Mouse (Mus musculus): ENCODE measurements at regions not wholly inside any gene's neighbourhood (a gene's known extent, or its start where the extent isn't known, plus 50 kb on each side); places are given as distances from the start of the nearest gene placed in this dataset.
A peak's percentile ranks its signal among the peaks of the same experiment; 100 is the strongest.

- DNase-seq (ENCODE audit: low spot score in 2 of 2) = no peak
These were observed 92.0 kb upstream of the Zfp644 start for GRCm38 (mm10) chr5:106789136-106789535.

- DNase-seq (ENCODE audit: low spot score in 2 of 2) = no peak
These were observed 88.0 kb upstream of the Zfp644 start for GRCm38 (mm10) chr5:106785065-106785464.

DNA sequence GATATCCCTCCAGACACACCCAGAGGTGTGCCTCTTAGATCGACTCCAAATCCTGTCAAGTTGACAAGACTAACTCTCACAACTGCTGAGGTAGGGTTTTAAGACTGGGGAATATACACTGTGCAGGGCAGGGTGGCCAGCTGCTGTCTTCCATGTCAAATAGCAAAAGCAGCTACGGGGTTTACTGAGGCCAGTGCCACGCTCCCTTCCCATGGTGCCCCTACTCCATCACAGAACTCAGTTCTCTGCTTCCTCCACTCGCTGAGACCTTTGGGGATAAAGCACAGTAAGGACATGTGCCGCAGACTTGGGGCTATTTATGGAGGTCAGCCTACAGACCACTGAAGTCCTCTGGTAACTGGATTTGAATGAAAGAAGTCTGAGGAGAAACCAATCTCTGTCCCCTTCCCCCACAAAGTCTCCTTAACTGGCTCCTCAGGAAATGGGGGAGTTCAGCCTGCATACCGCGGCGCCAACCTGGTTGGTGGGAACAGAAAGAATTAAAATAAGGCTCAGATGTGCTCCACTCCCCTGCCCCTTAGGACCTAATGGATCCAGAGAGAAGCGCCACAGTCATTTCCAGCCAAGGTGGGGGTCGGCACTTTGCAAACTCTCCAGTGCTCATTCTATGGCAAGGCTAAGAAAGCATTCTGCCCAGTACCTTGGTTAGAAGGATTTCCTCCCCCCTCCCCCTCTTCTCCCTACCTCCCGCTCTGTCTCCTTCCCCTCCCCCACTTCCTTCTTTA, 87.0 kb upstream of the Zfp644 start:
- no peak for DNase-seq (ENCODE audit: low spot score in 2 of 2)

DNA sequence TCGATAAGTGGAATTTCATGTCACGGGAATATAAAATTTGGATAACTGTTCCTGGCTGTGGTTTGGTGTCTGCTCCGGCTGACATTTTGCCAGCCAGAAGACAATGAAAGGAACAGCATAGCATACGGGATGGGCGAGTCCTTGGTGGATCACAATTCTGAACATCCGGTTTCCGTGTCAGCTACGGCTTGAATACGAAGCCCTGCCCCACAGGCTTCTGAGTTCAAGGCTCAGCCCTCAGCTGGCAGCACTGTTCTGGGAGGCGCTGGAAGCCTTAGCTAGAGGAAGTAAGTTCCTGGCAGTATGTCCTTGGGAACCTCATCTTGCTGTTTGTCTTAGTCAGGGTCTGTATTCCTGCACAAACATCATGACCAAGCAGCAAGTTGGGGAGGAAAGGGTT, 83.7 kb upstream of the Zfp644 start:
- DNase-seq (ENCODE audit: low spot score in 2 of 2) = no peak

DNA sequence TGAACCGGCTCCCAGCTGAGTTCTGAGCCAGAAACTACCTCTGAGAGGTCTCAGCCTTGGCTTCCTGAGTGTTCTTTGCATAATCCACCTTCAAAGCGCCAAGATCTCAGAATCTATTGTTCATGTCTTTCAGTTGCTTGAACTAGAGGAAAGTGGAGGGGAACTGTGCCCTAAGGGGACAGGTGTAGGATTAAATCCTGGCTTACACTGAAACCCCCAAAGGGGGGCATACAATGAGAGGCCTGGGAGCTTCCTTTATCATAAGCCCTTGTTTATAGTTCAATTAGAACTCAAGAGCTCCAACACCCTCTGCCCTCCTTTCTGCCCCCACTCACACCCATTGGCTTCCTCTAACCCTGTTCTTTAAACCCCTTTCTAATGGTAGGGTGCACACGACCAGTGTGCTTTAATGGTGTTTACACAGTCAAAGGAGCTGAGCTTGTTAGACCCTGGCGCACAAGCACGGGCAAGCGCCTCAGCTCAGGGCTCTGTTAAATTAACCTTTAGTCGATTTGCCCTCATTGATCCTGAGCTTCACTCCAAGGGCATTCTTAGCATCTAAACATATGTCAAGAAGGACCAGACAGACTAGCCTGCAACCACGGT, 81.2 kb upstream of the Zfp644 start:
- no peak for DNase-seq (ENCODE audit: low spot score in 2 of 2)

GRCm38 (mm10) chr5:106775010-106775693, 78.1 kb upstream of the Zfp644 start:
- DNase-seq (ENCODE audit: low spot score in 2 of 2) = no peak

DNA sequence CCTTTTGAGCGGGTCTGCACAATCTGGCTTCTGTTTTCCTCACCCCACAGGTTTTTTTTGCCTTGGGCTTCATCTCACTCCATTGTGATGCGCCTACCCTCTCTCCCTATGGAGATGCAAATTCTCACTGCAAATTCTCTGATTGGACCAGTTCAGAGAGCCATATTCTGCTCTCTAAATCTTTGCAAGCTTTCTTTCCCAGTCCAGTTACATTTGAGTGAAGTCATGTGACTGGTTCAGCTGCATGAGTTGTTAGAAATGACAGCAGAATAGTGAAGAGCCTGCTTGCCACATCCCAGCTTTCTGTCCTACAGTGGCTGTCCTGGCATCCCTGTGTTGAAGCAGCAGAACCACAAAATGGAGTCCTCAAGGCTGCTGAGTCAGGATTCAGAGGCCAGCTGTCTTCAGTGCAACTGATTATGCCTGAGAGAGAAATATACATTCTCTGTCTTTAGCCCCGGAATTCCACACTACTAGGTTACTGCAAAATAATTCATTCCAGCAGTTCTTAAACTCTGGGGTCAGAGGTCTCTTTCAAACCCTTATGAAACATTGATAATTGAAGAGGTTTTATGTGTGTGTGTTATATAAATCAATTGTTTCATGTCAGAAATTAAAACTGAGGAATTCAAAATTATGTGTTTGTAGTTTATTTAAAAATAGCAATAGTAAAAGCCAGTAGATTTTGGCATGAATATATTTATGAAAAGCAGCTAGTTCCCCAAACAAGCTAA, 76.3 kb upstream of the Zfp644 start:
- DNase-seq (ENCODE audit: low spot score in 2 of 2) = no peak

GRCm38 (mm10) chr5:106771029-106771428, 73.9 kb upstream of the Zfp644 start:
- DNase-seq (ENCODE audit: low spot score in 2 of 2) = no peak

GRCm38 (mm10) chr5:106765335-106765734, 68.2 kb upstream of the Zfp644 start:
- no peak for DNase-seq (ENCODE audit: low spot score in 2 of 2)

GRCm38 (mm10) chr5:106763283-106763682, 66.2 kb upstream of the Zfp644 start:
- no peak for DNase-seq (ENCODE audit: low spot score in 2 of 2)

GRCm38 (mm10) chr5:106758036-106758435, 60.9 kb upstream of the Zfp644 start:
- DNase-seq (ENCODE audit: low spot score in 2 of 2) = peak; percentile 56 to 61

- peak in 1 of 2 experiments; percentile 17 for DNase-seq (ENCODE audit: low spot score in 2 of 2)
These were observed 60.3 kb upstream of the Zfp644 start for GRCm38 (mm10) chr5:106757436-106757835.

DNA sequence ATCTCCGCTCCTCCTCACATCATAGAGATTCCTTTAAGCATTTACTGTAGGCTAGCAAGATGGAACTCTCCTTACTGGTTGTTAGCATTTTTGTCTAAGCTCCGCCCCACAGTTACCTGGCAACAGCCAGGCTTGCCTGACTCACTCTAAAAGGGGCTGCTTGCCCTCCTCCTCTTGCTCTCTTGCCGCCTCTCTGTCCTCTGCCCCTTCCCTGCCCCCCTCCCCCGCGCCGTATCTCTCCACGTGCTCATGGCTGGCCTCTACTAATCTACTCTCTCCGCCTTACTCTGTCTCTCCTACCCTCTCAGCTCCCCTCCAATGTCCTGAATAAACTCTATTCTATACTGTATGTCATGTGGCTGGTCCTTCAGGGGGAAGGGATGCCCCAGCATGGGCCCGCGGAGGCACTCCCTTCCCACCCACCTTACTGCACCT, 59.9 kb upstream of the Zfp644 start:
- peak; percentile 49 to 52 for DNase-seq (ENCODE audit: low spot score in 2 of 2)

GRCm38 (mm10) chr5:106753289-106753688, 56.2 kb upstream of the Zfp644 start:
- DNase-seq (ENCODE audit: low spot score in 2 of 2) = no peak

- DNase-seq (ENCODE audit: low spot score in 2 of 2) = no peak
These were observed 53.1 kb upstream of the Zfp644 start for GRCm38 (mm10) chr5:106750168-106750567.

- DNase-seq (ENCODE audit: low spot score in 2 of 2) = no peak
These were observed 51.5 kb upstream of the Zfp644 start for GRCm38 (mm10) chr5:106748527-106749138.

All from thymus, postnatal 10 days (tissue).